8 mouse cellular contexts compared by ENCODE assay signal in the genomic region with DNA sequence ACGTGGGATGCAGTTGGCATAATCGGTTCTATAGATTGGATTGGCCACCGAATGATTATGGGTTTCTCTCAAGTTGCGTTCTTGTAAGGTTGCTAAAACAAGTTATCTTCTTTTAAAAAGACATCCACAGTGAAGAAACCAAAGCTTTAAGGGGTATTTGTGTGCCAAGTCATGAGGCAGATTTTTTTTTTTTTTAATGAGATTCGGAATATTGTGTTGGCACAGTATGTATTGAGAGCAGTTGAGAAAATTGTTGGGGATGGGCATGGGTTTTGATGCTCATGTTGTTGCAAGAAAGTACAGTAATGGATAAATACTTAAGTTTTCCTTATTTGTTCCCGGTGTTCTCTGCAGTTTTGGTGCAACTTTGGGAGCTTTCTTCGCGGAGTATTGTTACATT. TPM values are rescaled to one million over a fixed set of nuclear protein-coding genes. Genes with fewer than 3 reads are reported as not detected.
DNase-seq lines count a peak whose midpoint lies in the region; ATAC-seq and TF ChIP-seq lines count a peak whose summit lies in the region.

No protein-coding gene starts in this region.

- no peak for ATAC-seq in kidney, embryonic 14.5 days (ENCODE audit: low FRiP score, low TSS enrichment)
- ATAC-seq in hindbrain, embryonic 14.5 days (ENCODE audit: low FRiP score), result no peak
- ATAC-seq in midbrain, embryonic 15.5 days (replicated peaks), result no peak

- H3K4me3 ChIP-seq in kidney, embryonic 14.5 days (ENCODE audit: low read length), result peak overlapping the region; percentile 92
- peak overlapping the region; percentile 68 for H3K4me3 ChIP-seq in bone marrow macrophage, adult 2 months (ENCODE audit: insufficient read depth, low read length)
- peak overlapping the region; percentile 93 for H3K4me3 ChIP-seq in hindbrain, embryonic 14.5 days (replicated peaks; ENCODE audit: low read length)
- H3K4me3 ChIP-seq in midbrain, embryonic 15.5 days, result peak overlapping the region; percentile 95

- no peaks in the 10 kb centered on the region for H3K9me3 ChIP-seq in kidney, embryonic 14.5 days (ENCODE audit: control insufficient read depth, low read length)
- H3K9me3 ChIP-seq in hindbrain, embryonic 14.5 days (ENCODE audit: control insufficient read depth, low read length), result no peaks in the 10 kb centered on the region
- H3K9me3 ChIP-seq in midbrain, embryonic 15.5 days, result no peaks in the 10 kb centered on the region

- no peak for TF ChIP-seq POLR2A in bone marrow macrophage, adult 2 months (IDR thresholded peaks at IDR 0.05; ENCODE audit: borderline replicate concordance, low read depth, low read length)

- DNase-seq in kidney, adult 9 months, result no peak
- DNase-seq in hindbrain, embryonic 14.5 days (ENCODE audit: low spot score), result no peak
- DNase-seq in right cerebral cortex, adult 18-20 months, result no peak
- DNase-seq in gastrocnemius, postnatal 4 days (ENCODE audit: low spot score in 2 of 2), result no peak
- no peak for DNase-seq in cerebellum, adult 8-10 months

- H3K27ac ChIP-seq in kidney, embryonic 14.5 days (ENCODE audit: low read depth, low read length), result no peak overlapping the region
- no peak overlapping the region for H3K27ac ChIP-seq in bone marrow macrophage, adult 2 months (ENCODE audit: insufficient read depth, low read depth, low read length)
- H3K27ac ChIP-seq in hindbrain, embryonic 14.5 days, result peak overlapping the region; percentile 86
- H3K27ac ChIP-seq in midbrain, embryonic 15.5 days, result peak overlapping the region; percentile 91

- TF ChIP-seq CTCF in bone marrow macrophage, adult 2 months (IDR thresholded peaks at IDR 0.05; ENCODE audit: low read depth, low read length), result no peak

- H3K9ac ChIP-seq in kidney, embryonic 14.5 days (ENCODE audit: low read depth, low read length), result peak overlapping the region; percentile 94
- H3K9ac ChIP-seq in hindbrain, embryonic 14.5 days, result peak overlapping the region; percentile 94
- peak overlapping the region; percentile 97 for H3K9ac ChIP-seq in midbrain, embryonic 15.5 days

- H3K36me3 ChIP-seq in kidney, embryonic 14.5 days (ENCODE audit: control insufficient read depth, insufficient read depth, low read length), result no peaks in the 10 kb centered on the region; the same call in 1 of the 2 replicates
- H3K36me3 ChIP-seq in hindbrain, embryonic 14.5 days (replicated peaks; ENCODE audit: control insufficient read depth, insufficient read depth), result no peaks in the 10 kb centered on the region
- H3K36me3 ChIP-seq in midbrain, embryonic 15.5 days (replicated peaks), result no peaks in the 10 kb centered on the region

- peaks cover 11% of the 10 kb centered on the region for H3K4me1 ChIP-seq in kidney, embryonic 14.5 days (ENCODE audit: control insufficient read depth, insufficient read depth, low read length)
- peaks cover 20% of the 10 kb centered on the region for H3K4me1 ChIP-seq in bone marrow macrophage, adult 2 months (ENCODE audit: control insufficient read depth, insufficient read depth, low read length)
- H3K4me1 ChIP-seq in hindbrain, embryonic 14.5 days (replicated peaks; ENCODE audit: control insufficient read depth, insufficient read depth, low read length), result peaks cover 27% of the 10 kb centered on the region
- peaks cover 30% of the 10 kb centered on the region for H3K4me1 ChIP-seq in midbrain, embryonic 15.5 days

- whole genome bisulfite sequencing in kidney, embryonic 14.5 days, result 25% methylated on average over 8 of the region's 8 CpGs
- WGBS in hindbrain, embryonic 14.5 days, result 28% methylated on average over 8 of the region's 8 CpGs
- 29% methylated on average over 8 of the region's 8 CpGs for WGBS in midbrain, embryonic 15.5 days

- peak overlapping the region; percentile 80 for H3K4me2 ChIP-seq in kidney, embryonic 14.5 days (replicated peaks; ENCODE audit: low read depth, low read length)
- peak overlapping the region; percentile 69 for H3K4me2 ChIP-seq in hindbrain, embryonic 14.5 days (replicated peaks)
- peak overlapping the region; percentile 51 for H3K4me2 ChIP-seq in midbrain, embryonic 15.5 days

- H3K27me3 ChIP-seq in kidney, embryonic 14.5 days (ENCODE audit: control insufficient read depth, insufficient read depth, low read length), result no peaks in the 10 kb centered on the region
- H3K27me3 ChIP-seq in hindbrain, embryonic 14.5 days (ENCODE audit: control insufficient read depth, insufficient read depth, low read length), result no peaks in the 10 kb centered on the region
- H3K27me3 ChIP-seq in midbrain, embryonic 15.5 days (replicated peaks), result no peaks in the 10 kb centered on the region

RNA-seq across cellular contexts. Expression of gene Fam193a, which starts 1.1 kb away (rescaled TPM):
- 17.7 and 18.4 TPM in 2 replicates for polyA plus RNA-seq in kidney, embryonic 14.5 days (2014; fragmentation: Nextera tagmentation; extraction: Ambion mirVana)
- 20.2 and 21.9 TPM in 2 replicates for polyA plus RNA-seq in bone marrow macrophage, adult 2 months (2012; ENCODE audit: insufficient read depth, insufficient read length, missing spikeins)
- polyA plus RNA-seq in hindbrain, embryonic 14.5 days (2014; fragmentation: Nextera tagmentation; extraction: Ambion mirVana), result 18.0 and 19.2 TPM in 2 replicates
- 17.6 and 19.4 TPM in 2 replicates for polyA plus RNA-seq in midbrain, embryonic 15.5 days (2015; fragmentation: Nextera tagmentation; extraction: Ambion mirVana)
- 10 to 100 TPM; 35.8 to 41.1 TPM for total RNA-seq in gastrocnemius, postnatal 4 days (2021)

RNA-seq across cellular contexts. Expression of gene Rnf4, which starts 34.8 kb away (rescaled TPM):
- polyA plus RNA-seq in kidney, embryonic 14.5 days (2014; fragmentation: Nextera tagmentation; extraction: Ambion mirVana), result 140 and 213 TPM in 2 replicates
- polyA plus RNA-seq in bone marrow macrophage, adult 2 months (2012; ENCODE audit: insufficient read depth, insufficient read length, missing spikeins), result 60.3 and 66.4 TPM in 2 replicates
- 139 and 147 TPM in 2 replicates for polyA plus RNA-seq in hindbrain, embryonic 14.5 days (2014; fragmentation: Nextera tagmentation; extraction: Ambion mirVana)
- polyA plus RNA-seq in midbrain, embryonic 15.5 days (2015; fragmentation: Nextera tagmentation; extraction: Ambion mirVana), result 130 and 132 TPM in 2 replicates
- 10 to 100 TPM; 63.2 to 66.1 TPM for total RNA-seq in gastrocnemius, postnatal 4 days (2021)

Comparison
In these comparisons a context has a peak if more than half of its experiments do, and no peak if none do; other contexts are left out.
1. H3K27ac ChIP-seq: peak in hindbrain, embryonic 14.5 days (single experiment) and midbrain, embryonic 15.5 days (single experiment); none in kidney, embryonic 14.5 days (single experiment) and bone marrow macrophage, adult 2 months (single experiment).
2. Peak in every context shown above with its lines, with median percentiles within 50 percentile points of each other: H3K4me2 ChIP-seq, H3K4me3 ChIP-seq and H3K9ac ChIP-seq.